Mouse (Mus musculus) heart, postnatal 0 days (tissue): ENCODE data around the gene Naa38. TPM values are rescaled to one million over a fixed set of nuclear protein-coding genes. Genes with fewer than 3 reads are reported as not detected.
A peak's percentile ranks its signal among the peaks of the same experiment; 100 is the strongest.

Source experiments
- ATAC-seq: fragments of 200-750 bp; cut with Nextera tagmentation; 2 replicates; pipeline ENCODE4 v1.8.0; 2017; ENCODE audit warnings: low read depth, moderate number of reproducible peaks, moderate library complexity; ENCODE audit not compliant: insufficient read depth
- DNase-seq: peaks from one replicate; pipeline ENCODE4 v3.0.0-alpha.2; 2016; ENCODE audit warnings: low spot score
- H3K27ac ChIP-seq: fragments of 300-500 bp; sonication (generic); 2 replicates; pipeline ENCODE4 v1.5.1; 2014; ENCODE audit warnings: low read depth, mild to moderate bottlenecking
- H3K27me3 ChIP-seq: fragments of 300-500 bp; sonication (generic); 2 replicates; pipeline ENCODE4 v1.6.1; 2014; ENCODE audit warnings: low read length, mixed read lengths; ENCODE audit not compliant: control insufficient read depth, insufficient read depth
- H3K36me3 ChIP-seq: fragments of 300-500 bp; sonication (generic); replicated peaks from 2 replicates; pipeline ENCODE4 v1.6.1; 2014; ENCODE audit warnings: low read length, mixed read lengths; ENCODE audit not compliant: control insufficient read depth, insufficient read depth
- H3K4me1 ChIP-seq: fragments of 300-500 bp; sonication (generic); 2 replicates; pipeline ENCODE4 v1.6.1; 2014; ENCODE audit warnings: antibody characterized with exemption; ENCODE audit not compliant: control insufficient read depth, insufficient read depth
- H3K4me2 ChIP-seq: fragments of 300-500 bp; sonication (generic); 2 replicates; pipeline ENCODE4 v1.6.1; 2014; ENCODE audit warnings: low read depth, mild to moderate bottlenecking, low read length, moderate library complexity
- H3K4me3 ChIP-seq: fragments of 300-500 bp; sonication (generic); 2 replicates; pipeline ENCODE4 v1.5.1; 2014; ENCODE audit warnings: low read depth, low read length
- H3K9ac ChIP-seq: fragments of 300-500 bp; sonication (generic); replicated peaks from 2 replicates; pipeline ENCODE4 v1.6.1; 2014; ENCODE audit warnings: low read depth, low read length, mixed read lengths
- H3K9me3 ChIP-seq: fragments of 300-500 bp; sonication (generic); replicated peaks from 2 replicates; pipeline ENCODE4 v1.6.1; 2016; ENCODE audit warnings: low read length; ENCODE audit not compliant: control insufficient read depth
- CTCF ChIP-seq: IDR thresholded peaks from 2 replicates; pipeline ENCODE4 v1.5.1; 2016; ENCODE audit warnings: antibody characterized with exemption, control low read depth, low read depth
- EP300 ChIP-seq: IDR thresholded peaks from 2 replicates; pipeline ENCODE4 v1.6.1; 2016; ENCODE audit warnings: antibody characterized with exemption, low read depth
- WGBS: fragments of 180-500 bp; shearing (Covaris S2); extraction: QIAGEN DNeasy Blood & Tissue Kit; methylation state at CpG from one replicate; pipeline ENCODE4 v1.1.7; 2014; 5-methylcytosine and 5-hydroxymethylcytosine counted together
- polyA plus RNA-seq: library from polyadenylated mRNA; unstranded; fragments of >200 nt; fragmentation: Nextera tagmentation; extraction: Ambion mirVana; gene quantifications from 2 replicates; pipeline ENCODE4 v1.2.1, GENCODE M21; 2015
- total RNA-seq: library from RNA; depleted of rRNA; stranded (reverse); fragments of >200 nt; gene quantifications from 2 replicates; pipeline ENCODE4 v1.2.3, GENCODE M21; 2014; ENCODE audit warnings: low replicate concordance

The Naa38 gene
- total and polyA plus RNA-seq, 2 experiments from 2014 or later, result 64.9 to 171 TPM

DNA sequence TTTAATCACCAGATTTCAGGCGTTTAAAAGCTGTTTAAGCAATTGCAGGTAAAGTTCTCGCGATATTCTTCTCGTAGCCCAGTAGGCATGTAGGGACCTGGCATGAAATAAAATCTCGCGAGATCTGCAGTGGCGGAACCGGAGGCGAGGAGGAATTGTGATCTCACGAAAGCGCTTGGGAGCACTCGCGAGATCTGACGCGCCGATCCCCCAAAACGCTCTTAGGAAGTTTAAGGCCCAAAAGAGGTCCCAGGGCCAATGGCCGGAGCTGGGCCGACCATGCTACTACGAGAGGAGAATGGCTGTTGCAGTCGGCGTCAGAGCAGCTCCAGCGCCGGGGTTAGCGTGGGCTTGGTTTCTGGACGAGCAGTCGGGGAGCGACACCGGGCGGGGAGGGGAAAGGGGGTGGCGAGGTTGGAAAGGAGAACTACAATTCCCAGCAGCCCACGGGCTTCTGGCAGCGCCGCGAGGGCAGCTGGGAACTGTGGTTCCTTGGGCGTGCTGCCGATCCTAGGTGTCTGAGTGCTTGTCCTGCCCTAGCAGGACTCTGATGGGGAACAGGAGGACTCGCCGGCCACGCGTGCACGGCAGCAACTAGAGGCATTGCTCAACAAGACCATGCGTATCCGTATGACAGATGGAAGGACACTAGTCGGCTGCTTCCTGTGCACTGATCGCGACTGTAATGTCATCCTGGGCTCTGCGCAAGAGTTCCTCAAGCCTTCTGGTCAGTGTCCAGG lies 517 bp downstream of the Naa38 start:
- TF ChIP-seq CTCF (no peak), EP300 (peak; percentile 99)
- Histone ChIP-seq H3K27me3 (no peaks in the 10 kb centered on the region), H3K36me3 (peaks cover 18% of the 10 kb centered on the region), H3K4me1 (no peaks in the 10 kb centered on the region), H3K4me2 (peak overlapping the region; percentile 72), H3K27ac (peak overlapping the region; percentile 95), H3K4me3 (peak overlapping the region; percentile 61), H3K9me3 (no peaks in the 10 kb centered on the region), H3K9ac (peak overlapping the region; percentile 78)
- peak; percentile 85 for ATAC-seq
- under 1% methylated on average over 48 of the region's 48 CpGs for WGBS
- DNase-seq, result peak; percentile 100

GRCm38 (mm10) chr11:69396772-69397171 lies 1.5 kb downstream of the Naa38 start:
- no peaks in the 10 kb centered on the region for H3K4me1 ChIP-seq
- TF ChIP-seq EP300, result peak; percentile 93; the same call in 1 of the 2 replicates
- no peak for TF ChIP-seq CTCF
- H3K27ac ChIP-seq, result peak overlapping the region; percentile 95
- H3K4me2 ChIP-seq, result peak overlapping the region; percentile 72
- peaks cover 24% of the 10 kb centered on the region for H3K36me3 ChIP-seq
- ATAC-seq, result peak; percentile 10
- H3K9me3 ChIP-seq, result no peaks in the 10 kb centered on the region
- H3K27me3 ChIP-seq, result no peaks in the 10 kb centered on the region
- peak overlapping the region; percentile 61 for H3K4me3 ChIP-seq
- WGBS, result 37% methylated on average over 11 of the region's 11 CpGs
- H3K9ac ChIP-seq, result 0 out of 2 replicates have a peak overlapping the region, but pooled peaks have one; percentile 81
- DNase-seq, result peak; percentile 62

DNA sequence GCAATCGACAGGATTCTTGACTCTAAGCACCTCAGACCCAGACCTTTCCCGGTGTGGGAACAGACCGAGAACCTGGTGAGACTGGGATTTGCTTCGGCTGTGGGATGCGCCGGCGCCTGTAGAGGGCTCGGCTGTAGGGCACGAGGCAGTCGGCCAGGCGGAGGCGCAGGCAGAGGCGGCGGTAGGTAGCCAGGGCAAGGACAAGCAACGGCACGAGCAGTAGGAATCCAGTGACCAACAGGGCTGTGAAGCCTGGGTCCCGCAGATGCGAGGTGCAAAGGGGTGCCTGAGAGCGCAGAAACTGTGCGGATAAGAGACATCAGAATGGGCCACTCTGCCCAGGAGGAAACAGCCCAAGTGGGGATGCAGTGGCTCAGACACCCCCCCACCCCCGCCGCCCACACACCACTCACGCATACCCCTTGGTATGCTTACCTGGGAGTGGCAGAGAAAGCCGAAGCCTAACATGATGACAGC lies 2.3 kb downstream of the Naa38 start:
- H3K9ac ChIP-seq, result peak overlapping the region; percentile 81
- peaks cover 33% of the 10 kb centered on the region for H3K36me3 ChIP-seq
- no peaks in the 10 kb centered on the region for H3K9me3 ChIP-seq
- H3K4me2 ChIP-seq, result peak overlapping the region; percentile 72
- 6% methylated on average over 24 of the region's 24 CpGs for WGBS
- ATAC-seq (no peak), DNase-seq (no peak)
- TF ChIP-seq EP300 (no peak), CTCF (peak; percentile 28)
- H3K4me1 ChIP-seq, result no peaks in the 10 kb centered on the region
- peak overlapping the region; percentile 95 for H3K27ac ChIP-seq
- peak overlapping the region; percentile 61 for H3K4me3 ChIP-seq
- no peaks in the 10 kb centered on the region for H3K27me3 ChIP-seq

- Histone ChIP-seq H3K9me3 (no peaks in the 10 kb centered on the region), H3K27me3 (no peaks in the 10 kb centered on the region), H3K36me3 (peaks cover 37% of the 10 kb centered on the region), H3K27ac (peak within 1 kb of the TSS; percentile 95), H3K4me2 (peak within 1 kb of the TSS; percentile 72), H3K4me3 (peak within 1 kb of the TSS; percentile 61), H3K9ac (peak within 1 kb of the TSS; percentile 81), H3K4me1 (no peaks in the 10 kb centered on the region)
- TF ChIP-seq CTCF (no peak), EP300 (peak; percentile 39; the same call in 1 of the 2 replicates)
- no peak for DNase-seq
- 9% methylated on average over 16 of the region's 16 CpGs for WGBS
- peak; percentile 5 for ATAC-seq
Observed at GRCm38 (mm10) chr11:69398059-69398458, 2.8 kb downstream of the Naa38 start, which contains the start of gene Tmem88. Tmem88 (minus strand) TSS chr11:69398234.

GRCm38 (mm10) chr11:69398486-69399200 lies 3.4 kb downstream of the Naa38 start:
- ATAC-seq, result no peak
- Histone ChIP-seq H3K4me2 (peak overlapping the region; percentile 72), H3K9ac (peak overlapping the region; percentile 81; the same call in 1 of the 2 replicates), H3K27ac (peak overlapping the region; percentile 95), H3K4me3 (peak overlapping the region; percentile 61), H3K27me3 (no peaks in the 10 kb centered on the region), H3K9me3 (no peaks in the 10 kb centered on the region), H3K4me1 (no peaks in the 10 kb centered on the region), H3K36me3 (peaks cover 43% of the 10 kb centered on the region)
- TF ChIP-seq EP300 (no peak), CTCF (no peak)
- DNase-seq, result no peak
- 41% methylated on average over 21 of the region's 21 CpGs for WGBS
